Mouse (Mus musculus) MEL (cell line): ENCODE results near the gene Ppm1d.

Experiments used
- CHD1 ChIP-seq: IDR thresholded peaks from 2 replicates; pipeline ENCODE4 v1.6.1; 2012; ENCODE audit warnings: low read depth, mild to moderate bottlenecking, inconsistent platforms, low read length, improper control_type of control experiment
- CTCF ChIP-seq, 3 experiments: IDR thresholded peaks in 2 of 3; conservative IDR thresholded peaks in 1 of 3; 2 replicates each; pipeline ENCODE4 v1.5.1; 2011 to 2012; ENCODE audit warnings: low read length in 3 of 3, low read depth in 2 of 3, mild to moderate bottlenecking in 2 of 3, improper control_type of control experiment in 1 of 3, inconsistent platforms in 1 of 3, mixed read lengths in 1 of 3, moderate library complexity in 1 of 3; ENCODE audit not compliant: control insufficient read depth in 1 of 3, insufficient read depth in 1 of 3, poor library complexity in 1 of 3, severe bottlenecking in 1 of 3
- GATA1 ChIP-seq: IDR thresholded peaks from 2 replicates; pipeline ENCODE4 v1.6.1; 2011; ENCODE audit warnings: low read depth, low read length, improper control_type of control experiment
- MAFK ChIP-seq: IDR thresholded peaks from 2 replicates; pipeline ENCODE4 v1.6.1; 2011; ENCODE audit warnings: low read depth, mild to moderate bottlenecking, low read length, improper control_type of control experiment, borderline replicate concordance
- POLR2A ChIP-seq, 2 experiments: IDR thresholded peaks; 2 replicates each; pipeline ENCODE4 v1.6.1; 2011 to 2012; ENCODE audit warnings: low read length in 2 of 2, mild to moderate bottlenecking in 2 of 2, control low read depth in 1 of 2, improper control_type of control experiment in 1 of 2, low read depth in 1 of 2, moderate library complexity in 1 of 2; ENCODE audit not compliant: control insufficient read depth in 1 of 2, insufficient read depth in 1 of 2, poor library complexity in 1 of 2
- POLR2AphosphoS2 ChIP-seq: IDR thresholded peaks from 2 replicates; pipeline ENCODE4 v1.6.1; 2011; ENCODE audit warnings: low read length, improper control_type of control experiment
- POLR2AphosphoS5 ChIP-seq: IDR thresholded peaks from 2 replicates; pipeline ENCODE4 v1.6.1; 2012; ENCODE audit warnings: low read depth, borderline replicate concordance, mild to moderate bottlenecking, inconsistent platforms, low read length, moderate library complexity, mixed read lengths
- RAD21 ChIP-seq: IDR thresholded peaks from 2 replicates; pipeline ENCODE4 v1.6.1; 2011; ENCODE audit warnings: mild to moderate bottlenecking, low read depth, low read length, improper control_type of control experiment
- RCOR1 ChIP-seq: IDR thresholded peaks from 2 replicates; pipeline ENCODE4 v1.6.1; 2012; ENCODE audit warnings: low read depth, mild to moderate bottlenecking, inconsistent platforms, low read length, improper control_type of control experiment
- SMC3 ChIP-seq: IDR thresholded peaks from 2 replicates; pipeline ENCODE4 v1.6.1; 2011; ENCODE audit warnings: low read depth, low read length, improper control_type of control experiment

GRCm38 (mm10) chr11:85275151-85275550 lies 35.9 kb upstream of the Ppm1d start:
- TF ChIP-seq POLR2A (IDR thresholded peaks at IDR 0.05; ENCODE audit: control insufficient read depth in 1 of 2, insufficient read depth in 1 of 2, low read depth in 1 of 2, low read length in 2 of 2, poor library complexity in 1 of 2) (no peak), MAFK (no peak), POLR2AphosphoS5 (no peak), CTCF (IDR thresholded peaks at IDR 0.05 in 2 of 3, conservative IDR thresholded peaks at IDR 0.05 in 1 of 3; ENCODE audit: control insufficient read depth in 1 of 3, insufficient read depth in 1 of 3, low read depth in 2 of 3, low read length in 3 of 3, poor library complexity in 1 of 3, severe bottlenecking in 1 of 3) (no peak), POLR2AphosphoS2 (no peak), SMC3 (no peak), CHD1 (no peak), GATA1 (no peak), RAD21 (no peak), RCOR1 (no peak)
